Mouse (Mus musculus) testis, adult 2 months (tissue): ENCODE measurements around the gene Per1.

Source experiments
- CTCF ChIP-seq: fragments of 200-500 bp; IDR thresholded peaks from 2 replicates; pipeline ENCODE4 v1.5.1; 2012; ENCODE audit warnings: low read depth, mild to moderate bottlenecking, inconsistent platforms, low read length, moderate library complexity; ENCODE audit not compliant: control insufficient read depth, insufficient read depth, insufficient replicate concordance
- POLR2A ChIP-seq: fragments of 200-500 bp; IDR thresholded peaks from 2 replicates; pipeline ENCODE4 v1.6.1; 2012; ENCODE audit warnings: low read depth, mild to moderate bottlenecking, inconsistent platforms, low read length, moderate library complexity; ENCODE audit not compliant: control insufficient read depth

GRCm38 (mm10) chr11:69133923-69134621 lies 39.1 kb downstream of the Per1 start:
- peak; percentile 2; the same call in 1 of the 2 replicates for TF ChIP-seq CTCF
- TF ChIP-seq POLR2A, result peak; percentile 21; the same call in 1 of the 2 replicates
